Mouse (Mus musculus): Measurements from ENCODE around the gene Lyzl4. TPM values are rescaled to one million over a fixed set of nuclear protein-coding genes. Genes with fewer than 3 reads are reported as not detected.

The Lyzl4 gene
- polyA plus RNA-seq, 1 experiment = not detected

DNA sequence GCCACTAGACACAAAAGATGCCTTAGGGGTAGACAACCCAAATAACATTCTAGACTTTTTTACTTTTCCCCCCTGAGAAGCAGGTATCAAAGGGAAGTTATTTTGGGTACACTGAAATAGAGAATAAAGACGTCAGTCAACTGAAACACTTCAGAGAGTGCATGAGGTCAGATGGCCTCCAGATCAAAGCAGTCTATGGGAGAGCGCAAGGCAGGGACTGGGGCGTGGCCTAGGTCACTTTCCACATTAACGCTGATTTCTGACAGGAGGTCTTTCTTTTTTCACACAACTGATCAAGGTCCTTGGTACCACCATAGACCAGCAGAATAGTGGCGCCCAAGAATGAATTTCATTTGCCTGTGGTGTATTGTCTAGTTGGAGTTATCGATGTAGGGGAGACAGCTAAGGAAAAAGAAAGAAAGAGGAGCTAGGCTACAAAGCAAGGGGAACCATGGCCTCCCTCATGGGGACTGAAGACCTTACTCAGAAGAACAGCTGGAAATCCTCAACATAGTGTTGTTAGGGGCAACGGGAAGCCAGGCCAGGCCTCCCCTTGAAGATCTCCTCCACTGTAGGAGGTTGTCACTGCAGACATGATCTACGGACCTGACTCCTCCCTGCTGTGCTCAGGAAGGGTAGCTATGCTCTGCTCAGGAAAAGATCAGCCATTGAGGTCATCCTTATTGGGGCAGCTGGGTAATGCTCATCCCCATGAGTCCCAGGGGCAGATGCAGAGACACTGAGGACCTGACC is 113.1 kb downstream of the Lyzl4 start:
- TF ChIP-seq GATA1 (IDR thresholded peaks at IDR 0.05; ENCODE audit: low read length) = no peak

Other genes starting within 250 kb of the Lyzl4 start
- gene Cck, start 146.4 kb downstream of the Lyzl4 start, polyA plus RNA-seq (2012) = not detected in 2 replicates
- gene Vipr1, start 620 bp upstream of the Lyzl4 start, polyA plus RNA-seq (2012) = not detected in 2 replicates
- gene Sec22c, start 63.4 kb upstream of the Lyzl4 start, polyA plus RNA-seq (2012) = 8.3 and 10.1 TPM in 2 replicates
- 16.5 and 20.5 TPM in 2 replicates for gene Ss18l2, start 68.2 kb upstream of the Lyzl4 start, polyA plus RNA-seq (2012)
- 46.9 and 72.0 TPM in 2 replicates for gene Nktr, start 77.1 kb upstream of the Lyzl4 start, polyA plus RNA-seq (2012)
- gene Zfp651, start 117.2 kb upstream of the Lyzl4 start, polyA plus RNA-seq (2012) = 0.23 and 0.33 TPM in 2 replicates
- not detected in 2 replicates for gene Klhl40, start 135.5 kb upstream of the Lyzl4 start, polyA plus RNA-seq (2012)
- not detected in 2 replicates for gene Hhatl, start 150.4 kb upstream of the Lyzl4 start, polyA plus RNA-seq (2012)
- gene Ccdc13, start 197.4 kb upstream of the Lyzl4 start, polyA plus RNA-seq (2012) = 0.04 TPM in 1 of 2 replicates, not detected in the other
- 73.5 and 107 TPM in 2 replicates for gene Higd1a, start 216.3 kb upstream of the Lyzl4 start, polyA plus RNA-seq (2012)

All from G1E-ER4 (cell line).